Mouse (Mus musculus) adrenal gland, postnatal 10 days (tissue): Measurements from ENCODE around the gene D16Ertd472e. TPM values are rescaled to one million over a fixed set of nuclear protein-coding genes. Genes with fewer than 3 reads are reported as not detected.

ENCODE experiments used
- DNase-seq: peaks from one replicate; pipeline ENCODE4 v3.0.0; 2021; ENCODE audit warnings: mixed read lengths
- total RNA-seq, 2 experiments: library from RNA; stranded (reverse); gene quantifications; 2 replicates each; pipeline ENCODE4 v1.2.3; 2021

D16Ertd472e gene
- total RNA-seq, 2 experiments from 2014 or later, result 15.3 to 25.3 TPM

DNA sequence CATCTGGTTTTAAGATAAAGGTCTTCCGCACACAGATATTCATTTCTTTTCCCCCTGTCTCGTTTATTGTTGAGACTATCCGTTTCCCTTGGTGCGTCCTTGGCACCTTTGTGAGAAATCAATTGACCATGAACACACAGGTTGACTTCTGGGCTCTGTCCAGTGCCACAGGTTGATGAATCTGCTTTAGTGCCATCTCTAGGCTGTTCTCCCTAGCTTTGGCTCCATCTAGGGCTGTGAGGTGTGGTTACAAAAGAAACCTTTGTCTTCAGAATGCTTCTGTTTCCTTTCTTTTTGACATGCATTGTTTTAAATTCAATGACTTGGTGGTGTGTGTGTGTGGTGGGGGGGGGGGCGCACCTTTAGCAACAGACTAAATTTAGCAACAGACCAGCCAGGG, 85.7 kb downstream of the D16Ertd472e start:
- DNase-seq, result no peak

Other genes with a start within 250 kb of the D16Ertd472e start
- gene Btg3, start 199.5 kb downstream of the D16Ertd472e start, total RNA-seq, result 10 to 100 TPM; 17.4 to 36.3 TPM